Mouse (Mus musculus): ENCODE results near the gene Ppargc1a.

The Ppargc1a gene

DNA sequence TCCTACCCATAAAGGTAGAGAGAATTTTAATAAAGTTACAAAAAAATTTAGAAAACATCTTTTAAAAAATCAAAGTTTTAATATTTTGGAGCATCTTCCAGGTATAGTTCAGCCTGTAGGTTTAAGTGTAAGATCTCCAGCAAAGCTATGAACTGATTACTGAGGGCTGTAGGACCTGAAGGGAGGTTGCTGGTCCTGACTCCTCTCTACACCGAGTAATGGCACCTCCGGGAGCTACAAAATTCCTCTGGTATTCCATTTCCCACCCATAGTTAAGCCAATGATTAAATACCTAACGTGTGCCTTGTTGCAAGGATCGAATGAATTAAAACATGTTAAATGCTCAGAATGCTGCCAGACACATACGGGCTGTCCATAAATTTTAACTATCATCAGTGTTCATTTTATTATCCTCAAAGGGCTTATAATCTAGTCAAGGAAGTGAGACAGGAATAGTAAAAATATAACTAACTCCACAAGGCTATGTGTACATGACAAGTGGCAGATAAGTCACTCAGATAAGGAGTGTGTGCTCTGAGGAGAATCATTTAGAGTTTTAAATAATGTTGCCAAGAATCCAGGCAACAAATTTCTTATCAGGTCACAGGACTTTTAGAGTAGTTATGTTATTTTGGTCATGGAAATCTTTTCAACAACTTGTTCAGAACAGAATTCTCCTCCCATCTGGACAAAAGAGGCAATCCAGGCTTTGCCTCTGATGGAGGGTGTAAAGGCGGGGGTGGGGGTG is 49.9 kb downstream of the Ppargc1a start:
- DNase-seq (ENCODE audit: low read depth, low spot score): no peak

DNA sequence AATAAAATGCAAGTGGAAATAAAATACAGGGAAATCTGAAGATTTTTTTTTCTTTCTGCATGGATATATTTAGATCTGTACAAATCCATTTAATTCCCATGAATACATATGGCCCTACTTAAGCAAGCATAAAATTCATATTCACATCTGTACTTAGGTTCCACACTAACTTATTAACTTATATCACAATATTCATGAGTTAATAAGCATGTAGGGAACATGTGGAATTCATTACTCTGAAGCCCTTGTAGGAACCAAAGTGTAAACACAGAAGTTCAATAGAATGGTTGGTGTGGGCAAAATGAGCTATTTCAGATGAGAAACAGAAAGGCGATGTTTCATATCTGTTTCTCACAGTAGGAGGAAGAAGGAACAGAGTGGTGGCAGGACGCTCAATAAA is 62.9 kb downstream of the Ppargc1a start:
- no peak for DNase-seq (ENCODE audit: low read depth, low spot score)

DNA sequence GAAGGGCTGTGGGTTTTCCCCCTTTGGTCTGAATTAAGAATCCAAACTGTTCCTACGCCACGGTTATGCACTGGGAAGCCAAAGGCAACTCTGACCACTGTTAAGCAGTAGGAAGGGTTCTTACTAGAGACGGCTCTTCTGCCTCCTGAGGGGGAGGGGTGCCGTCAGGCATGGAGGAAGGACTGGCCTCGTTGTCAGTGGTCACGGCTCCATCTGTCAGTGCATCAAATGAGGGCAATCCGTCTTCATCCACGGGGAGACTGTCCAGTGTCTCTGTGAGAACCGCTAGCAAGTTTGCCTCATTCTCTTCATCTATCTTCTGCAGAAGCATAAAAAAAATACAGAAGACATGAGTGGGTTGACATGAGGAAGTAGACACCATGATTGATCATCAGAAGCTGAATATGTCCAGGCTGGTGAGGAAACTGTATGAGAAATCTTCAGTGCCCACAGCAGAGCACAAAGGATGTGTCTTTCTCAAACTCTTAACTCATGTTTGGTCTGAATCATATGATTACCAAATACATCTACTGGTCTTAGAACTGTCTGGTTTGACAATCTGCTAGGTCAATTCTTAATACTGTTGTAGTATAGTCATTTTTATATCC is 69.5 kb downstream of the Ppargc1a start:
- DNase-seq (ENCODE audit: low read depth, low spot score): no peak

DNA sequence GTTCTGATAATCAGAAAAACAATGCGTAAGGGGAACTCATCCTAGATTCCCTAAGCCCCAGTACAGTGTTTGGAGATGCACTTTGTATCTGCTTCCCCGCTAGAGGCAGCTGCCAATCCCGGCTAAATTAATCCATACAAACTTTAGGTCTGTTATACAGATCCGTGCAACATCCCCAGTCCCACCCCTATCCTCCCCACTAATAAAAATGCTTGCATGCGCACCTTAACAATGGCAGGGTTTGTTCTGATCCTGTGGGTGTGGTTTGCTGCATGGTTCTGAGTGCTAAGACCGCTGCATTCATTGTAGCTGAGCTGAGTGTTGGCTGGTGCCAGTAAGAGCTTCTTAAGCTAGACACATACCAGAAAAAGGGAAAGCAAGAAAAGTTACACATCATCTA is 72.1 kb downstream of the Ppargc1a start:
- no peak for DNase-seq (ENCODE audit: low read depth, low spot score)

DNA sequence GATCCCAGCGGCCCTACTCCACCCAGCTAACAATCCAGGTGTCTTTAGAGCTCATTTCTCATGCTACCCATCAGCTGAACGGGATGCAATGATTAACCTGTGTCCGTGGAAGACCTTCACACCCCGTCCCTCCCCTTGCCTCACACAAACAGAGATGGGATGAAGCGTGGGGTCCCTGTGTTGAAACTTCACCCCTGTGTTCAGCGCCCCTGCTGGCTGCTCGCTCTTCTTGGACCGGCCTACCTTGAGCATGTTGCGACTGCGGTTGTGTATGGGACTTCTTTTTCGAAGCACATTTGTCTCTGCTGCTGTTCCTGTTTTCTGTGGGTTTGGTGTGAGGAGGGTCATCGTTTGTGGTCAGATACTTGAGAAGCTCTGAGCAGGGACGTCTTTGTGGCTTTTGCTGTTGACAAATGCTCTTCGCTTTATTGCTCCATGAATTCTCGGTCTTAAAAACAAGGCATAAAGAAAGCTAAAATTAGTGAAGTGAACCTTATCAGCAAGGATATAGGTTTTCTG is 73.1 kb downstream of the Ppargc1a start:
- DNase-seq (ENCODE audit: low read depth, low spot score): no peak

DNA sequence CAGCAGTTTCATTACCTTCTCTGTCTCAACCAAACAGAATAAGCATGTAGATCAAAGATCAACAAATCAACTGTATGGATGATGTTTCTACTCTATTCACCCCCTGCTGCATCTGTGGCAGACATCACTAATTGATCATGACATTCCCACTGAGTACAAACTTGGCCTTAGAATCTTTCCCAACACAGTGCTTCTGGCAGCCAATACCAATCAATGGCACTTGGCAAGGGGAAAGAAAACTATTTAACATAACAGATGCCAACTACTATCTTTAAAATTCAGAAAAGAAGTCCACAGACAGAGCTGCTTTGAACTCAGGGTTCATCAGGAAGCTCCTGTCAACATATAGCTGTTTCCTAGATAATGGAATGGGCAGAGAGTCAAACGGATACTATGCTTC is 83.8 kb downstream of the Ppargc1a start:
- no peak for DNase-seq (ENCODE audit: low read depth, low spot score)

DNA sequence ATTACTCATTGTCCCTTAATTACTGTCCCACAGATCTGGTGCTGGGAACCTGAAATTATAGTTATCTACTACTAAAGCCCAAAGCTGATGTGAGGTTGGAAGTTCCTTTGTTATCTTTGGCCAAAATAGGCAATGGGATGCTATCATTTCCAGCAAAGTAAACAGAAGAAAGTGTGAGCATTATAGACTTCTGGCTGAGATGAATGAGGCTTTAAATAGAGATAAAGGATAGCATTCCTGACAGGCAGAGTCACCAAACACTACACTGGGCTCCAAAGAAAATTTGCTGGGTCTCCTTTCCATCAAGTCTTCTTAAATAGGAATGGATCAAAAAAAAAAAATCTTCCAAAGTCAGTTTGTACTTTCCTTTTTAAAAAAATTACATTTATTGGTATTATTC is 87.7 kb downstream of the Ppargc1a start:
- no peak for DNase-seq (ENCODE audit: low read depth, low spot score)

DNA sequence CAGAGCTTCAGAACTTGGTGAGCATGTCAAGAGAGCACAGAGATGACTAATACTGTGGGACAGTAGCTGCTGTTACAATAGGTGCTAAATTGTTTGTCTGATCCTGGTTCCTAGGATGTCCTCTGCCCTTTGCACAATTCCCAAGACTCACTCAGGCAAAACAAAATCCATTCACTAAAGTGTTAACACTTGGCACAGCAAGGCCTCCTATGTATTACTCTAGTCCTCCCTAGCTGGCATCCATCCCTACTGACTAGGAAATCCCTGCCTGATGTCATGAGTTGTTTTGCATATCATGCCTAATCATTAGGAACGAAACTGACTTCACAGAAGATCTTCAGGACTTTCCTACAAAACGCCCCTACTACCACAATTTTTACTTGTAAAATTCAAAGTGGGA is 88.1 kb downstream of the Ppargc1a start:
- no peak for DNase-seq (ENCODE audit: low read depth, low spot score)

DNA sequence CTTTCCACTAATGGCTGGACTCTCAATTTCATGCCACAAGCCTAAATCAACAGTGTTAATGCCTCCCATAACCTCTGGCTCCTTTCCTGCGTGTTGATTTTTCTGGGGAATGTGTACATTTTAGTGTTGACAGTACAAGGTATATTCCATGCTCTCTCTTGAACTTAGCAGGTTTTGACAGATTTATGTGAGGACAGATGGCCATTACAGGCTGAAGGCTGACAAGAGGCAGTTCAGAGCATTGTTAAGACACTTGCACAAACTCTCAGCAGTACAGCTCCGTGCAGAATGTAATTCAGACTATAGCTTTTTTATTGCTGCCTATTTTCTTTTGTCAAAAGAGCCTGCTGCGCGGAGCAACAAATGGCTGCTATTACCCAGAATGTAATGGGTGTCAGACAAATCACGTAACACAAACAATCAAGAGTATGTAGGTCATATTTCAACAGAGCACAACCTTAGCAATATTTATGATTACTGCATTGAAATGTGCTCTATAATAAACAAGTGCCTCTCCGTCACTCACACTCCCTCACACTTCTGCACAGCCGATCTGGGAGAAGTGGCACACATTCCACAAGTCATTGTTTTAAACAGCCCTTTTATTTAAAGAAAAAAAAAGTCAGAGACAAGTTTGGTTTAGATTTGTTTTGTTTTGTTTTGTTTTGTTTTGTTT is 89.1 kb downstream of the Ppargc1a start:
- no peak for DNase-seq (ENCODE audit: low read depth, low spot score)

DNA sequence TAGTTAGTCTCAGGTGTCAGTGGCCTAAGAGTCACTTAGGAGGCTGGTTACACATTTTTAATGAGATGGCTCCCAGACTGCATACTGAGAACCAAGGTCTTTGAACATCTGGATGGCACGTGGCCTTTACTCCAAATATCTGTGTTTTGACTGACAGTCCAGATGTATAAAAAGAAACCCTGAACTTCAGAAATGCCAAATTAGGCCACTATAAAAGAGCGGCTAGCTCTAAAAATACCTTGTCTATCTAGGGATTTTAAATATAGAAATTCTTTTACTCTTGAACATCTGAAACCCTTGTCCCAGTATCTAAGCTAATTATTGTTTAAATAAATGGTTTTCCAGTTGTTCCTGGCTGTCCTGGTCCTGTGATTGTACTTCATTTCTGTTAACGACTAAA is 90.4 kb downstream of the Ppargc1a start:
- DNase-seq (ENCODE audit: low read depth, low spot score): no peak

DNA sequence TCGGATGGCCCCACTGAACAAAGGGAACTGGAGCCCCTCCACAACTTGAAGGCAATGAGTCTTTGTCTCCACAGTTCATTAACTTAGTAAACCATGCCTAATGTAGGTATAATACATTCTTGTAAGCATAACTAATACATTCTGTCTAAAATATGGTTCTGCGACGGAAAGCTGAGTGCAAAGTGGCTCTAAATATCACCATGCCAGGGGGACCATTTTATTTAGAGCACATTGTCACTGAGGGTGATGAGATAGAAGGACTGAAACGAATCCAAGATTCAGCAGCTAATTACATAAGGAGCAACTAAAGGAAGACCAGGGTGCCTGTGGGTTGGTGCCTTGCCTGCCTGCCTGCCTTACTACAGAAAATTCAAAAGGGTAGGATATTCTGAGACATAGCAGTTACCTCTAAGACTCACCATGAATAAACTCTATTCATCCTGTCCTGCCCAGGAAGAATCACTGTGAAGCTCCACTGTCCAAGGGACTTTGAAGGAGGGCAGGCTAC is 92.4 kb downstream of the Ppargc1a start:
- DNase-seq (ENCODE audit: low read depth, low spot score): no peak

DNA sequence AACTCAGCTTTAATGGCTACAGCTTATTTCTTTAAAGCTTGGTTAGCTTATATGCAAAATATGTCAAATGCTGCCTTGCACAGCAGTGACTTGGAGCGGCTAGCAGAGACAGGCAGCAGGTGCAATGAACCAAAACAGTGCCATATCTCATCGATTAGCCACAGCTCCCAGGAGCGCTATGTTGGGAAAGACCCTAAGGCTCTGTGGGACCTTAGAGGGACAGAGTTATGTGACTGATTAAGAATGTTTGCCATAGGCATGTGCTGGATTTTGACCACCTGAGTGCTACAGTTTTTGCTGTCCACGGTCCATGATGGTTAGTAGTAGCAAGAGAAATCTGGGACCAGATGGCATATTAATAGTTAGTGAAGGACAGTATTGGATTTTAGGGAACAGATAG is 95.9 kb downstream of the Ppargc1a start:
- no peak for DNase-seq (ENCODE audit: low read depth, low spot score)

DNA sequence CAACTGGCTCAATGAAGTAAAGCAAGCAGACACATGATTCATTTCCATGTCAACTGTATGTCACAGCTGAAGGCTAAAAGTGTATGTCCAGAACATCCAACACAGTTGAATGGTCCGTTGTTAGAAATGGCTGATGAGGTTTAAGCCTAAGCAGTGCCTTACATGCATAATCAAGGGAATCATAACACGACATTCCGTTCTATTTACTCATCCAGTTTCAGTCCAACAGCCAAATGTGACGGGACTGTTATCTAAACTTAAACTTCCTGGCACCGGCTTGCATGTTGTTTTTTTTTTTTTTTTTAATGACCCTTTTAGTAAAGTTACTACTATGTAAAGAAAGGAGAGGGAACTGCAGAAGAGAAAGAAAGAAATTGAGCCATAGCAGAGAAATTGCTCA is 101.5 kb downstream of the Ppargc1a start:
- DNase-seq (ENCODE audit: low read depth, low spot score): no peak

DNA sequence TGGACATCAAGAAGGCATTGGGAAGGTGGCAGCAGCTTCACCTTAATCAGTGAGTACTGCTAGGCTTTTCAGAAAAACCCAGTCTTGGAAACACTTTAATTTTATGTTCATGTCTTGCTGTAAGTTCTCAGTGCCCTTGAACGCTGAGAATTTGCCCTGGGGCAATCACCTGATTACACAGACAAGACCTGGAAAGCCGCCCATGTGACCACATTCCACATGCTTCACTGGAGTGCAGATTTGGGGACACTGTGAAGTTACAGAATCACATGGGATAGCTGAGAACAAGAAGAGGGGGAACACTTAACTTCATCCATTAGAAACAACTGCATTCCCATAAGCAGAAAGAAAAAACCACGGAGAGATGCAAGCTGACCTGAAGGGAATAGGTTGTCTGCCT is 115.5 kb downstream of the Ppargc1a start:
- DNase-seq (ENCODE audit: low read depth, low spot score): no peak

DNA sequence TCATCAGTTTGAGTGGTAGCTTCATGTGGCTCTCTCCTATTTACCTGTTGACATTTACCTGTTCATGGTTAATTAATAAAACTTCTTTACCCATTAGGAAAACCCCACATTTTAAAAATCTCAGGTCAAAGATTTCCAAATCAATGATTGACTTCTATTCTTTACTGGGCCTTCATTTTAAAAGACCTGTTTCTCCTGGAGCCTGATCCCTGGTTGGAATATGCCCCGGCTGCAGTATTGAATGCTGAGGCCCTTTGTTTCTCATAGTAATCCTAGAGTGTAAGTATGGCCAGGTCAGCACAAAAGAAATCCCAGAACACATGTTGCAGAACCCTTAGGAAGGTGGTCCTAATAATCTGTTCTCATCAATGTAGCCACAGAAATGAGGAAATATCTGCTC is 119.9 kb downstream of the Ppargc1a start:
- DNase-seq (ENCODE audit: low read depth, low spot score): no peak

DNA sequence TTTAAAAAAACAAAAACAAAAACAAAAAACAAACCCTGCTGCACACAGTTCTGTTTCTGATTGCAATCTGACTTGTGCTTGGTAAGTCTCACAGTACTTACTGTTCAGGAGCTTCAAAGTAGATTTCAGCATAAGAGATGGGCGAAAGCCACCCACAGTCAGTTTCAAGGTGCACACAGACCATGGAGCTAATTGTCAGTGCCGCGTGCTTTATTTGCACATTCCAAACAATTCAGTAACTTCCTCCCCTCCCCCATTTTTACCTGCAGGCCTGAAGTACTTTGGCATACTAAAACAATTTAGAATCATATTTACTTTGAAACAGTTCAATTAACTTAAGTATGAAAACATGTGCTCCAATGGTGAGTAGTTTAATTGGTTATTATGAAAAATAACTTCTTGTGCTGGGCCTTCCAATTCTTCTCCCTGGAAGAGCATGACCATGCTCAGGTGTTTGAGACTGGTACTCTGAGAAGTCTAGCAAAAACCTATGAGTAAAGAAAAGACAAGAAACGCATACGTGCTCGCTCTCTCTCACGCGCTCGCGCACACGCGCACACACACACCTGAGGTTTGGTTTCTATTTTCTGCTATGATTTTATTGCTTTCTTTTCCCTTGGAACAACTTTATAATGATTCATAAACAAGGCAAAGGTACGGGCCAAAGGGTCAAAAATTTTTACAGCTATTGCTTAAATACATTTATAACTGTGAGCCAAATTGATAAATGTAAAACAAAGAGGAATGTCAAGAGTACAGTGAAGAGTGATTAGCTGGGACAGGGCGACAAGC is 121.0 kb downstream of the Ppargc1a start:
- DNase-seq (ENCODE audit: low read depth, low spot score): no peak

DNA sequence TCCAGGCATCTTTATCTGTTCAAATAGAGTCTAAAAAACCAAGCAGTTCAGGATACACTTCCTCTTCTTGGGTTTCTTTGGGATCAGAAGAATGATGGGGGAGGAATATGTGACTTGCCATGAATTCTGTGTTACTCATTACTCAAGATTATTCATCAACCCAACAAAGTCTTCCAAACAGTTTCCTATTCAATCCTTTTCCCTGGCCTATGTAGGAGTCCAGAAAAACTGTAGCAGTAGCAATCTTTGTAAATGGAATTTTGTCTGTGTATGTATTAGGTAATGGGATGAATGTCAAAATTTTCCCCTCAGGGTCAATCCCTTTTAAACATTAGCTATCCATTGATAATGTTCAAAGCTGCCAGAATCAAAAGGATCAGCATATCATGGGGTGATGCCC is 121.8 kb downstream of the Ppargc1a start:
- DNase-seq (ENCODE audit: low read depth, low spot score): no peak

DNA sequence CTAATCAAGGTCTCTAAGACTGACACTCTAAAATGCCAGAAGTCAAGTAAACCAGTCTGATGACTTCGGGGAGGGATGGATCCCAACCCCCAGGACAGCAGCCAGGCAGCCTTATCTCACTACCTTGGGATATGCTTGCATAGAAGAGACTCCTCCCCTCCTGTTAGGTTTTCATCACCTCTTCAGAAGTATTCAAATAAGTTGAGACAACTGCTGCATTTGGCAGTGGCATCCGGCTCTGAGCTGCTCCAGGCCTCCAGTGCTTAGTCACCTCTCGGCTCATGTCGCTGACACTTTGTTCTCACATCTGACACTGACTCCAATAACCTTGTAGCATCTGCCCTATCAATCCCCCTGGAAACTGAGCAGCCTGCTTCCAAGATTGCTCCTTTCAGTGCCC is 127.8 kb downstream of the Ppargc1a start:
- no peak for DNase-seq (ENCODE audit: low read depth, low spot score)

DNA sequence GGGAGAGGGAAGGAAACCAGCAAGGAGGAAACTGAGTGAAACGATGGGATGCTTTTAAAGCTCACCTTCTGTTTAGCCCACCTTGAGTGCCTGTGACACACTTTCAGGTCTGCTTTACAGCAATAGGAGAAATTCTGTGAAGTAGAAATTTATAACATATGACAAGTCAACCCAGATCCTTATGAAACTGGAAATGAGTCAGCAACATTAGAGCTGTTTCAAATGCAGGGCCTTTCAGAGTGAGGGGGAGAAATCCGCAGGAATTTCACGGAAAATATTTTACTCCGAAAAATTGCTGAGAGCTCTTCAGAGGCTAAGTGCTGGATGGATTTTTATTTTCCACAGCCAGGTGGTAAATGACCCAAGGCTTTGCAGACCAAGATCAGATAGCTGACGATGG is 133.6 kb downstream of the Ppargc1a start:
- DNase-seq (ENCODE audit: low read depth, low spot score): no peak

DNA sequence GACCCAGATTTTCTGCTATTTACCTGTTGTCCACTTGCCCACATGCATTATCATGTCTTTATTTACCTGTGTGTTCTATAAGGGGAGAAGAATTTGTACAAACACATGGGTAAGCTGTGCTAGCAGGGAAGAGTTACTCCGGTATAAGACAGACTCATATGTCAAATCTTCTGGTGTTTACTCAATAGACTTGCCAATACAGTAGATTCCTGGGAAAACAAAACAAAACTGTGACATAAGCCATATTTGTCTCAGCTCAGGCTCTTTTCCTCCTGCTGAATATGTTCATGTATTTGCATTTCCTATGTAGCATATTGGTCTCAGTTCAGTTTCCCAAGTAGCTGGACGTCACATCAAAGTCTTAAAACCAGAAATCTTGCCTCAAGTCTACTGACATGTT is 135.0 kb downstream of the Ppargc1a start:
- DNase-seq (ENCODE audit: low read depth, low spot score): no peak

DNA sequence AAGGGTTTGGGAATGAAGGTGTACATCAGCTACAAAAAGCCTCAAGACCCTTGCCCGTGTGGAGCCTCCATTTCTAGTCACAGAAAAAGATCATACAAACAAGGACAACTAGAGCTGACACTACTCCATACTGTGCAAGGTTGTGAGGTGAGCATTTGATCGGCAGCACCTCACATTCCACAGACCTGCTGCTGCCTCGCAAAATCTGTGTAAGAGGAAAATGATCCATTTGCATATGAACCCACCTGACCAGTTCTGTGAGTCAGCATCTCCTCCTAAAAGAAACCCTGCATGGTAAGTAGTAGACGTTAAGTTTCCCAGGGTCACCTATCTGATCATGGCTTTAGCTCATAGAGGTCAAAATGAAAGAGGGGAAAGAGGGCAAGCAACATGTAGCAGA is 135.5 kb downstream of the Ppargc1a start:
- no peak for DNase-seq (ENCODE audit: low read depth, low spot score)

DNA sequence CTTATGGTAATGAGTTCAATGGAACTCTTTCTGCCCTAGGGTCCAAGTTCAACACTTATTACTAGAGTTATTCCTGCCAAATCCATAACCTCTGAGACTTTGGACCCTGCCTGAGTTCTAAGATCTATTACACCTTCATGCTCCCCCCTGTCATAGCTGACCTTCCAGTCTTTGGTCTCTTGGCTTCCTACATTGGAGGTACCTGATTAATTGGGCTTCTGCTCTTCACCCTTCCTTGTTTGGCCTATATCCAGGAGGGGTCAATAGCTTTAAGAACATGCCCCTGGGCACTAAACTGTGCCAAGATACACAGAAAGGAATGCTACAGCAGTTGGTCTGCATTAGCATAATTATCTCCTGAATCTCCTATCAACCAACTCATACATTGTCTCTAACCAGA is 141.1 kb downstream of the Ppargc1a start:
- DNase-seq (ENCODE audit: low read depth, low spot score): no peak
